Mouse (Mus musculus): ENCODE results near the gene Gm35315.

DNA sequence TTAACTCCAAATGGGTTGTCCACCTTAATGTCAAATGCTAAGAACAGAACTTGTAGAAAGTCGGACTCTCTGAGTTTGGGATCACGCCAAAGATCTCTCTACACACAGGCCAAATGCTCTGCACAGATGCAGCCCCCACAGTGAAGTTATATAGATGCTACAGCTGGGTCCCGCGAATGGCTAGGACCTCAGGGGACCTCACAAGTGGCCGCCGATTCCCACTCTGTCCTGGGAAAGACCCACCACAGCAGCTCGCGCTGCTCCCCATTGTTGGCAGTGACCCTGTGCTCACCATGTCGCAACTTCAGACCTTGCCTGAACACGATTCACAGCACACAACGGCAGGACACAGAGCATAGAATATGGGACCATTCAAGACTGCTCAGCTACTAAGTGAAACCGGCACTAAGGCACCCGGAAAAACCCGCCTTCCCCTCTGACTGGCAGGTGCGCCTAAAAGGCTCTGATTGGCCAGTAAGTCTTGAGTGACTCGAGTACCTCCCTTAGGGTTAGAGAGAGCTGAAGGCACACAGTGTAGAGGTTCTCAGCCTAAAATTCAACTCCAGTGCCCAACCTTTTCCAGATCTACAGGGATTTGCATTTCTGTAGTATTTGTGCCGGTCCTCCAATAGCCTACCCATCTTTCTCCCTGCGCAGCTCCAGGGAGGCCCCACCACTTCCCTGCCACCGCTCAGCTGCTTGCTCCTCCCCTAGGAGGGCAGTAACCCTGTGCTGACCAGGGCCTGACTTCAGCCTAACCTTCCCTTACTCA, 36.4 kb downstream of the Gm35315 start:
- TF ChIP-seq CTCF (IDR thresholded peaks at IDR 0.05; ENCODE audit: control insufficient read depth, insufficient read depth, low read length) (no peak), POLR2A (IDR thresholded peaks at IDR 0.05; ENCODE audit: borderline replicate concordance, control insufficient read depth, low read depth, low read length) (no peak)
